Mouse (Mus musculus) hindlimb bud, embryonic 11.5 days (tissue): ENCODE results near the gene Vsig10l.

ENCODE experiments used
- DNase-seq: peaks from one replicate; pipeline ENCODE4 v3.0.0-alpha.2; 2012; ENCODE audit warnings: low read depth, low spot score; ENCODE audit errors: extremely low spot score

Gene Vsig10l

GRCm38 (mm10) chr7:43518341-43518740 is 55.4 kb downstream of the Vsig10l start:
- DNase-seq, result no peak
